Mouse (Mus musculus): ENCODE data around the gene Chic2. TPM values are rescaled to one million over a fixed set of nuclear protein-coding genes. Genes with fewer than 3 reads are reported as not detected.
A peak's percentile ranks its signal among the peaks of the same experiment; 100 is the strongest.

Chic2 gene
- total RNA-seq, 1 experiment: 38.9 TPM

GRCm38 (mm10) chr5:75046681-75047321 is 2.2 kb upstream of the Chic2 start:
- Histone ChIP-seq H3K4me1 (ENCODE audit: control insufficient read depth in 2 of 2, insufficient read depth in 2 of 2, low read length in 2 of 2, poor library complexity in 1 of 2) (peaks cover 5 to 9% of the 10 kb centered on the region in 2 experiments; a peak in 2 of 4 replicates), H3K36me3 (ENCODE audit: control insufficient read depth, insufficient read depth, low read length, poor library complexity, severe bottlenecking) (no peaks in the 10 kb centered on the region), H3K9ac (ENCODE audit: insufficient read depth, low read depth, low read length, poor library complexity, severe bottlenecking) (no peak overlapping the region), H3K9me3 (ENCODE audit: control insufficient read depth, insufficient read depth, low read depth, low read length) (no peaks in the 10 kb centered on the region), H3K4me3 (ENCODE audit: insufficient read depth in 1 of 2, low read depth in 1 of 2, low read length in 2 of 2, poor library complexity in 1 of 2, severe bottlenecking in 1 of 2) (no peak overlapping the region), H3K27ac (ENCODE audit: insufficient read depth, low read depth, low read length, poor library complexity, severe bottlenecking) (no peak overlapping the region)
- no peak for DNase-seq (ENCODE audit: low read depth, low spot score)
- in situ Hi-C loops (cut with MboI; ENCODE audit: low sequenced_read_pairs in 2 of 2, unreplicated experiment in 2 of 2): no loop called here
- TF ChIP-seq ZC3H11A (IDR thresholded peaks at IDR 0.05; ENCODE audit: borderline replicate concordance, low read depth, low read length) (no peak), ZNF384 (IDR thresholded peaks at IDR 0.05; ENCODE audit: low read depth, low read length) (no peak), HCFC1 (IDR thresholded peaks at IDR 0.05; ENCODE audit: borderline replicate concordance, insufficient read depth, low read length) (no peak), MAFK (IDR thresholded peaks at IDR 0.05; ENCODE audit: insufficient read depth, low read depth, low read length) (no peak), CHD2 (IDR thresholded peaks at IDR 0.05; ENCODE audit: low read depth, low read length) (no peak)

- no peak overlapping the region for H3K4me3 ChIP-seq (ENCODE audit: insufficient read depth in 1 of 2, low read depth in 1 of 2, low read length in 2 of 2, poor library complexity in 1 of 2, severe bottlenecking in 1 of 2)
- DNase-seq (ENCODE audit: low read depth, low spot score): no peak
- H3K4me1 ChIP-seq (ENCODE audit: control insufficient read depth in 2 of 2, insufficient read depth in 2 of 2, low read length in 2 of 2, poor library complexity in 1 of 2): peaks cover 5 to 9% of the 10 kb centered on the region in 2 experiments; a peak in 2 of 4 replicates
- H3K9me3 ChIP-seq (ENCODE audit: control insufficient read depth, insufficient read depth, low read depth, low read length): no peaks in the 10 kb centered on the region
- H3K36me3 ChIP-seq (ENCODE audit: control insufficient read depth, insufficient read depth, low read length, poor library complexity, severe bottlenecking): no peaks in the 10 kb centered on the region
- H3K9ac ChIP-seq (ENCODE audit: insufficient read depth, low read depth, low read length, poor library complexity, severe bottlenecking): no peak overlapping the region
- in situ Hi-C loops (cut with MboI; ENCODE audit: low sequenced_read_pairs in 2 of 2, unreplicated experiment in 2 of 2): no loop called here
- no peak for TF ChIP-seq HCFC1 (IDR thresholded peaks at IDR 0.05; ENCODE audit: borderline replicate concordance, insufficient read depth, low read length)
- no peak for TF ChIP-seq CHD2 (IDR thresholded peaks at IDR 0.05; ENCODE audit: low read depth, low read length)
- TF ChIP-seq ZNF384 (IDR thresholded peaks at IDR 0.05; ENCODE audit: low read depth, low read length): no peak
- no peak for TF ChIP-seq MAFK (IDR thresholded peaks at IDR 0.05; ENCODE audit: insufficient read depth, low read depth, low read length)
- TF ChIP-seq ZC3H11A (IDR thresholded peaks at IDR 0.05; ENCODE audit: borderline replicate concordance, low read depth, low read length): no peak
- H3K27ac ChIP-seq (ENCODE audit: insufficient read depth, low read depth, low read length, poor library complexity, severe bottlenecking): no peak overlapping the region
These were observed 797 bp upstream of the Chic2 start for GRCm38 (mm10) chr5:75045371-75045770.

- Histone ChIP-seq H3K4me1 (ENCODE audit: control insufficient read depth in 2 of 2, insufficient read depth in 2 of 2, low read length in 2 of 2, poor library complexity in 1 of 2) (peaks cover 5 to 9% of the 10 kb centered on the region in 2 experiments; a peak in 2 of 4 replicates), H3K27ac (ENCODE audit: insufficient read depth, low read depth, low read length, poor library complexity, severe bottlenecking) (peak overlapping the region; percentile 34), H3K9me3 (ENCODE audit: control insufficient read depth, insufficient read depth, low read depth, low read length) (no peaks in the 10 kb centered on the region), H3K36me3 (ENCODE audit: control insufficient read depth, insufficient read depth, low read length, poor library complexity, severe bottlenecking) (no peaks in the 10 kb centered on the region), H3K9ac (ENCODE audit: insufficient read depth, low read depth, low read length, poor library complexity, severe bottlenecking) (peak overlapping the region; percentile 93), H3K4me3 (ENCODE audit: insufficient read depth in 1 of 2, low read depth in 1 of 2, low read length in 2 of 2, poor library complexity in 1 of 2, severe bottlenecking in 1 of 2) (peak overlapping the region; percentile 84 to 98)
- DNase-seq (ENCODE audit: low read depth, low spot score): no peak
- TF ChIP-seq MAFK (IDR thresholded peaks at IDR 0.05; ENCODE audit: insufficient read depth, low read depth, low read length) (no peak), CHD2 (IDR thresholded peaks at IDR 0.05; ENCODE audit: low read depth, low read length) (no peak), ZNF384 (IDR thresholded peaks at IDR 0.05; ENCODE audit: low read depth, low read length) (no peak), HCFC1 (IDR thresholded peaks at IDR 0.05; ENCODE audit: borderline replicate concordance, insufficient read depth, low read length) (no peak), ZC3H11A (IDR thresholded peaks at IDR 0.05; ENCODE audit: borderline replicate concordance, low read depth, low read length) (no peak)
- in situ Hi-C loops (cut with MboI; ENCODE audit: low sequenced_read_pairs in 2 of 2, unreplicated experiment in 2 of 2): no loop called here
These were observed 813 bp downstream of the Chic2 start for GRCm38 (mm10) chr5:75043621-75044301.

- Histone ChIP-seq H3K27ac (ENCODE audit: insufficient read depth, low read depth, low read length, poor library complexity, severe bottlenecking) (no peak overlapping the region), H3K9ac (ENCODE audit: insufficient read depth, low read depth, low read length, poor library complexity, severe bottlenecking) (no peak overlapping the region), H3K4me1 (ENCODE audit: control insufficient read depth in 2 of 2, insufficient read depth in 2 of 2, low read length in 2 of 2, poor library complexity in 1 of 2) (peaks cover 5 to 9% of the 10 kb centered on the region in 2 experiments; a peak in 2 of 4 replicates), H3K4me3 (ENCODE audit: insufficient read depth in 1 of 2, low read depth in 1 of 2, low read length in 2 of 2, poor library complexity in 1 of 2, severe bottlenecking in 1 of 2) (peak overlapping the region in 1 of 2 experiments; percentile 98; a peak in 2 of 4 replicates), H3K9me3 (ENCODE audit: control insufficient read depth, insufficient read depth, low read depth, low read length) (no peaks in the 10 kb centered on the region), H3K36me3 (ENCODE audit: control insufficient read depth, insufficient read depth, low read length, poor library complexity, severe bottlenecking) (no peaks in the 10 kb centered on the region)
- in situ Hi-C loops (cut with MboI; ENCODE audit: low sequenced_read_pairs in 2 of 2, unreplicated experiment in 2 of 2): no loop called here
- no peak for TF ChIP-seq CHD2 (IDR thresholded peaks at IDR 0.05; ENCODE audit: low read depth, low read length)
- TF ChIP-seq ZNF384 (IDR thresholded peaks at IDR 0.05; ENCODE audit: low read depth, low read length): no peak
- TF ChIP-seq MAFK (IDR thresholded peaks at IDR 0.05; ENCODE audit: insufficient read depth, low read depth, low read length): no peak
- no peak for TF ChIP-seq ZC3H11A (IDR thresholded peaks at IDR 0.05; ENCODE audit: borderline replicate concordance, low read depth, low read length)
- no peak for TF ChIP-seq HCFC1 (IDR thresholded peaks at IDR 0.05; ENCODE audit: borderline replicate concordance, insufficient read depth, low read length)
- DNase-seq (ENCODE audit: low read depth, low spot score): no peak
These were observed 1.5 kb downstream of the Chic2 start for GRCm38 (mm10) chr5:75043011-75043445.

Data from ES-E14 (cell line).